Mouse (Mus musculus): Measurements from ENCODE around the gene Rnf130. TPM values are rescaled to one million over a fixed set of nuclear protein-coding genes. Genes with fewer than 3 reads are reported as not detected.

The Rnf130 gene
- total RNA-seq, 2 experiments from 2014 or later: 64.9 to 69.6 TPM

GRCm38 (mm10) chr11:50022085-50022484 lies 3.1 kb upstream of the Rnf130 start:
- DNase-seq: no peak

DNA sequence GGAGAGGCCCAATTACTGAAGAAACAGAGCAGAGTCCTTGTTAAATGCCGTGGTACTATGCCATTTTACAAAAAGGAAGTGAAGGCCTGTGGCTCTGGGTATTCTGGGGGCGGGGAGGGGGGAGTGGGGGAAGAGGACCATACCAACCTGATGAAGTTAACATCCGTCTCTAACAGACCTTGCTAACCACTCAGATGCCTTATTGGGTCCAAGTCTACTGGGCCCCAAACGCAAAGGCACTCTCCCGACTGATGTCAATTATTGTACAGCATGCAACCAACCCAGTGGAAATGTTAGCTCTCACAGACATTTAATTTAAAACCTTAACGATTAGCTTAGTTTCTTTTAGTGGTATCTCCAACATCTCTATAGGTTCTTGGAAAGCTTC lies 707 bp upstream of the Rnf130 start:
- no peak for DNase-seq

GRCm38 (mm10) chr11:50025721-50026520 lies 775 bp downstream of the Rnf130 start:
- no peak for DNase-seq

- no peak for DNase-seq
These were observed 1.5 kb downstream of the Rnf130 start for GRCm38 (mm10) chr11:50026521-50027090.

- DNase-seq: no peak
These were observed 3.3 kb downstream of the Rnf130 start for GRCm38 (mm10) chr11:50028416-50028815.

- no peak for DNase-seq
These were observed 9.0 kb downstream of the Rnf130 start for GRCm38 (mm10) chr11:50034155-50034554.

DNA sequence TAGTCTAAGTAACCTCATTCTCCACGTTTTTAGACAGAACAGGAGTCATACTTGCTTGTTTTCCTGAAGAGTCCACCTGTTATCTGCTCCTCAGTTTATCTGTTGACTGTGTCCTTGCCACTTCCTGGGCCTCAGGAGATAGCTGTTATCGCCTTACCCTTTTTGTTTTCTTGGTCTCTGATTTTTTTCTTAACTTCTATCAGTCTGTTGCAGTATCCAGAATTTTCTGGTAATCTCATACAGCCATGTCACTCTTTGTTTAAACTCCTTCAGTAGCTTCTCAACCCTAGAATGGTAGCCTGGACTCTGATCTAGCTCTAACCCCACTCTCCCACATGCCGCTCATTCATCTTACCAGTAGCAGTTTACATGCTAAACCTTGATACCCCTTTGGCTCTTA lies 10.6 kb downstream of the Rnf130 start:
- no peak for DNase-seq

DNA sequence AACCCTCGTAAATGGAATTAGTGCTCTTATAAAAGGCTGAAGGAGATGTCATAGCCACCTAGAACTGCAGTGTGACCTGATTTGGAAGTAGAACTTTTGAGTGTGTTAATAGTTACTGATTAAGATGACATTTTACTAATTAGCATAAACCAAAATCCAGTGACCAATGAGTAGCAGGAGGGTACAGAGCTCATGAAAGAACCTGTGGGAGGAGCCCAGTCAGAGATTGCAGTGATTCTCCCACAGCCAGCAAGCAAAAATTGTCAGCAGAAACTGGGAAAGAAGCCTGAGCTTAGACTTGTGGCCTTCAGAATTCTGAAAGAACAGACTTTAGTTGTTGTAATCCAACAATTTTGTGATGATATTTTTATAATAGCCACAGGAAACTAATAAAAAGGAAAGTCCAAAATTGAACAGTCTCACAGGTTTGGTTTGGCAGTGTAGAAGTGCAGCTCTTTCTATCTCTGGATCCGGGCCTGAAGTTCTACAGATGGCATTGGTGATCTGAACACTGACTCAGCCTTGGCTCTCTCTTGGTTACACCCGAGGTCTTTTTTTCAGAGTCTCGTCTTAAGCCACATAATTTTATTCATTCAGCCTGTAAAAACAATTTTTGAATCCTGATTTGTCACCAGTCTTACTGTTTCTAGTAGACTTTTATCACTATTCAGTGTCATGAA lies 11.8 kb downstream of the Rnf130 start:
- DNase-seq: no peak

- no peak for DNase-seq
These were observed 13.6 kb downstream of the Rnf130 start for GRCm38 (mm10) chr11:50038757-50039156.

GRCm38 (mm10) chr11:50041148-50041547 lies 16.0 kb downstream of the Rnf130 start:
- no peak for DNase-seq

DNA sequence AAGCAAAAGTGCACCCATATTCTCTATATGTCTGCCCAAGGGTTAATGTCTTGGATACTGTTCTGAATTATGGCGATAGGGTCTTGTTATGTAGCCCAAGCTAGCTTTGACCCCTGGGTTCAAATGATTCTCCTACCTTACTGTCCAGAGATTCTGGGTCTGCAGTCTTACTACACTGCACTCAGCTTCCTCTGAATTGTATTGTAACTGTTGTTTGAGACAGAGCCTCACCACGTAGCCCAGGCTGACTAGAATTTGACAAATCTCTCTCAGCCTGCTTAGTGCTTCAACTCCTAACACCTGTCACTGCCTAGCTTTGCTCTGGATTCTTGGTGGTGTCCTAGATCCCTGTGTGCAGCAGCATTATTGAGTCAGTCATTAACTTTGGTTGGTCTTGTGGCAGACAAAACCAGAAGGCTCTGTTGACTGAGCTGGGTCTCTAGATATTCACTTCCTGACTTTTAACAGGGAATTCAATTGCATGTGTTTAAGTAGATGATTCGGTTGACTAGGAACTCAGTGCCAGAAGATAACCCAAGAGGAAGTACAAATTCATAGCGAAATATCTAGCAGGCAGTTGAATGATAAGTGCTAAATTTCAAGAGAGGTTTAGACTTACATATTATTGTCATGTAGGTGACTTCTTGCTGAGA lies 17.3 kb downstream of the Rnf130 start:
- no peak for DNase-seq

- DNase-seq: no peak
These were observed 19.3 kb downstream of the Rnf130 start for GRCm38 (mm10) chr11:50044454-50044853.

DNA sequence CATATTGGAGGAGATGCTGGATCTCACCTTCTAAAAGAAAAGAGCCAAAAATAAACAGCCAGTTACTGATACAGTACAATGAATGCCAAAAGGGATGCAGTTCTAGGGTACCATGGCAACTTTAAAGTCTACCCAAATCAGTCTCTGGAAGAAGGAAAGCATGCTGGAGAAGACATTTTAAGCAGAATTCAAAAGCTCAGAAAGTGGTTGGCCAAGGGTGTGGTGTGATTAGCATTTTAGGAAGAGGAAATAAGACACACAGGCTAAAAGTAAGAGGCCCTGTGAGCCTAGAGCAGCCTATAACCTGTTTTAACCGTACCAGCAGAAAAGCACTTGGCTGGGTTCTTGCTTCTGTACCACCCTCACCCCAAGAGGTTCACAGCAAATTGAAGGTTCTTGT lies 22.5 kb downstream of the Rnf130 start:
- DNase-seq: no peak

GRCm38 (mm10) chr11:50048115-50048514 lies 23.0 kb downstream of the Rnf130 start:
- no peak for DNase-seq

DNA sequence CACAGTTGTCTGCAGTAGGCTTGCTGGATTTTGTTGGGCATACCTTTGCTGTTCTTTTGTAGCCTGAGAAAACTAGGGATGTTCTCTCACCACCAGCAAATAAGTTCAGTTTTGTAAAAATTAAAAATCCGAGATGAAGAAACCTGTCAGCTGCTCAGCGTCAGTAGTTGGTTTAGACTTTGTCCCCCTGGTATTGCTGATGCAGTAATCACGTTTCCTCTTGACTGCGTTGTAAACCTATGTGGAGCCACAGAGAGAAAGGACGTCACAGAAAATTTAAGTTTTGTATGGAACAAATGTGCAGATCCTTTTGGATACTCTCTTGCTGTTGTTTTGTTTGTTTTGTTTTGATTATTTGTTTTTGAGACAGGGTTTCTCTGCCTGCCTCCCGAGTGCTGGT lies 25.2 kb downstream of the Rnf130 start:
- no peak for DNase-seq

- DNase-seq: no peak
These were observed 32.6 kb downstream of the Rnf130 start for GRCm38 (mm10) chr11:50057713-50058112.

DNA sequence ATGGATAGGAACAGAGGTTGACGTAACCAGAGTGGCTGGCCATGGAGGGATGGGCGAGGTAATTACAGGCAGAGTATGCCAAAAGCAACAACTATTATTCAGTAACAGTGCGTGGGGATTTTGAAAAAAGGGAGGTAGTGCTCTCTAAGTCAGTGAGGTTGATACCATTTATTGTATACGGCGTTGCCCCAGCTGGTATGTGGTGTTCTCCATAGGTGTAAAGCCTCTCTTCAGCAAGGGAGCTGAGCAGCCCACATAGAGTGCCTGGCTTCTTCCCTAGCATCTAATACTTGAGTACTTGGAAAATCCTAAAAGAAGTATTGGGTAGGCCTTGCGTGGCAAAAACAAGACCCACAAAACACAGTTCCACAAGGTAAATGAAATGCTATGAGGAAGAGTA lies 33.1 kb downstream of the Rnf130 start:
- DNase-seq: no peak

DNA sequence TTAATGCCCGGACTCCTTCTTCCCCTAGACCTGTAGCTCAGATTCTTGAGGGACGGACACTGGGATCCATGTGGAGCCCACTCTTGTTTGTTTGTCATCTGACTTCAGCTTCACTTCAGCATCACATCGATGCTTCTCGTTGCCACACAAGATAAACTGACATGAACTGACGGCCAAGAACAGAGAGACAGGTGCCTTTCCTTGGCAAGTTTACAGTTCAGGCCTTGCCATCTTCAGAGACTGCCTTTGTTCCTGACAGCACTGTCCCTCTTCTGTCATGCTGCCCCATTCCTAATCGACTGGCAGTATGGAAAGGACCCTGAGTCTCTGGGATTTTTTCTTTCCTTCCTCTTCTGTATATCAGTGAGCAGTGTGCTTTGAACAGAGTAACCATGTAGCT lies 33.9 kb downstream of the Rnf130 start:
- no peak for DNase-seq

- DNase-seq: peak; percentile 28
These were observed 37.0 kb downstream of the Rnf130 start for GRCm38 (mm10) chr11:50062116-50062515.

DNA sequence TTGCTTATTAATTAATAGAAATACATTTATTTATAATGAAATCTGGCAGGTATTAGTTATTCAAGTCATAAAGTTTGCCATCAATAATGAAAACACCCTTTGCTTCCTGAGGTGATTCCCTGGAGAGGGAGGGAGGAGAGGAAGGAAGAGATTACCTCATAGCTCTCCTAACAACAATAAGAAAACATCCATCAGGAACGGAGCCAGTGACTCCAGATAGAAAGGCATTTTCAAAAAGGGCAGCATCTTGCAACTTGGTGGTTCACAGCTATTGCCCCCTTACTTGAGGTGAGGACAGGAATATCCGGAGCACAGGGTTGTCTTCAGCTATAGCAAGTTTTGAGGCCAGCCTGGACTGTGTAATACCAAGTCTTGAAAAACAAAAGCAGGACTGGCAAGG lies 40.9 kb downstream of the Rnf130 start:
- DNase-seq: no peak

DNA sequence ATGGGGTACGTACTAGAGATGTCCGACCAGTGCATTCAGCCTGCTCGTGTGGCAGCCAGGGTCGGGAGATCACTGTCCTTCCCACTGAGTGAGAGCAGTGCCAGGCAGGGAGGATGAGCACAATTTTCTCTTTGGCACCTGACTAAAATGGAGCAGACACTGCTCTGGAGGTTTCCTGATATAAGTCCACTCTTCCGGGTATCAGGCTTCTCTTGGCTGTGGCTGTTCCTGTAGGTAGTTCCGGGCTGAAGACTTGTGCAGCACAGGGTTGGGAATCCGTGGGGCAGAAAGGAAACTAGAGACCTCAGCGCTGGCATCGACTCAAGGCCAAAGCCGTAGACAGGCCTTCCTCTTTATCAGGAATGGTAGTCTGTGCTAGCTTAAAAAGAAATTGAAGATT lies 48.7 kb downstream of the Rnf130 start:
- peak; percentile 72 for DNase-seq

- no peak for DNase-seq
These were observed 51.6 kb downstream of the Rnf130 start for GRCm38 (mm10) chr11:50076756-50077155.

Measured in adrenal gland, postnatal 10 days (tissue).